Mouse (Mus musculus) C2C12 (cell line): ENCODE data around the gene Hpn.
A peak's percentile ranks its signal among the peaks of the same experiment; 100 is the strongest.

ENCODE experiments used
- CTCF ChIP-seq: IDR thresholded peaks from one replicate; pipeline ENCODE4 v1.5.1; 2011; ENCODE audit not compliant: control insufficient read depth, insufficient read depth, insufficient read length
- MAX ChIP-seq: IDR thresholded peaks from one replicate; pipeline ENCODE4 v1.6.1; 2011; ENCODE audit warnings: mild to moderate bottlenecking, control low read depth
- USF1 ChIP-seq: IDR thresholded peaks from one replicate; pipeline ENCODE4 v1.6.1; 2011; ENCODE audit warnings: low read depth, mild to moderate bottlenecking, control low read depth, moderate library complexity

GRCm38 (mm10) chr7:31109796-31110195 is 5.3 kb downstream of the Hpn start:
- no peak for TF ChIP-seq MAX
- peak; percentile 13 for TF ChIP-seq USF1
- no peak for TF ChIP-seq CTCF
